12 mouse cellular contexts compared by ENCODE assay signal in genomic region chr15:10866794-10867193, GRCm38 (mm10).
DNase-seq lines count a peak whose midpoint lies in the region; ATAC-seq and TF ChIP-seq lines count a peak whose summit lies in the region.
"Had no signal": no experiment of that assay in that cellular context is flagged by ENCODE, and none has a peak within 500 bp of the region (broad histone marks: within the 10 kb centered on the region; RNA-seq: fewer than 3 reads in every experiment).

No protein-coding gene starts in this region.

- H3K4me1 ChIP-seq in kidney, adult 2 months (ENCODE audit: control insufficient read depth, insufficient read depth, low read length): no peaks in the 10 kb centered on the region
- H3K4me1 ChIP-seq in ES-Bruce4 (ENCODE audit: control insufficient read depth, insufficient read depth, low read length): peaks cover 5% of the 10 kb centered on the region
- H3K4me1 ChIP-seq in liver, postnatal 0 days (ENCODE audit: insufficient read depth): peaks cover 4% of the 10 kb centered on the region; the same call in 1 of the 2 replicates
- H3K4me1 ChIP-seq: forebrain, embryonic 13.5 days; hindbrain, embryonic 15.5 days had no signal

- no peaks in the 10 kb centered on the region for H3K27me3 ChIP-seq in kidney, adult 2 months (replicated peaks; ENCODE audit: control insufficient read depth, insufficient read depth, low read length)
- no peaks in the 10 kb centered on the region for H3K27me3 ChIP-seq in ES-Bruce4 (ENCODE audit: control insufficient read depth, insufficient read depth, low read length, poor library complexity, severe bottlenecking)
- no peaks in the 10 kb centered on the region for H3K27me3 ChIP-seq in liver, postnatal 0 days (ENCODE audit: insufficient read depth, low read length)
- H3K27me3 ChIP-seq: forebrain, embryonic 13.5 days; hindbrain, embryonic 15.5 days had no signal

- H3K4me3 ChIP-seq in kidney, adult 2 months (ENCODE audit: insufficient read depth, low read depth, low read length): no peak overlapping the region
- no peak overlapping the region for H3K4me3 ChIP-seq in ES-Bruce4 (ENCODE audit: low read depth, low read length)
- H3K4me3 ChIP-seq in liver, postnatal 0 days (ENCODE audit: low read depth, low read length): no peak overlapping the region
- H3K4me3 ChIP-seq: forebrain, embryonic 13.5 days; hindbrain, embryonic 15.5 days had no signal

- no peak for ATAC-seq in liver, postnatal 0 days
- ATAC-seq: forebrain, embryonic 13.5 days had no signal

- TF ChIP-seq POLR2A in kidney, adult 2 months (IDR thresholded peaks at IDR 0.05; ENCODE audit: low read depth, low read length): no peak
- TF ChIP-seq POLR2A in ES-Bruce4 (IDR thresholded peaks at IDR 0.05; ENCODE audit: insufficient read depth, low read length): no peak

- DNase-seq in kidney, adult 2 months: peak; percentile 37
- DNase-seq in kidney, adult 18-20 months: no peak
- peak; percentile 48 for DNase-seq in brain, adult 2 months (ENCODE audit: low read depth, low spot score)
- DNase-seq in kidney, postnatal 36 days: peak; percentile 34 to 46
- no peak for DNase-seq in liver, postnatal 0 days
- DNase-seq in thymus, postnatal 25 days: no peak
- DNase-seq: adrenal gland, postnatal 25 days; cerebellum, postnatal 14 days; thymus, adult 2 months had no signal

- 69% methylated on average over 5 of the region's 5 CpGs for WGBS in kidney, adult 2 months
- 78% methylated on average over 5 of the region's 5 CpGs for WGBS in liver, postnatal 0 days (ENCODE audit: insufficient replicate concordance)

- H3K4me2 ChIP-seq in liver, postnatal 0 days (ENCODE audit: low read depth, low read length): no peak overlapping the region
- H3K4me2 ChIP-seq: forebrain, embryonic 13.5 days; hindbrain, embryonic 15.5 days had no signal

- no peaks in the 10 kb centered on the region for H3K36me3 ChIP-seq in kidney, adult 2 months (ENCODE audit: control insufficient read depth, insufficient read depth, low read length)
- no peaks in the 10 kb centered on the region for H3K36me3 ChIP-seq in ES-Bruce4 (ENCODE audit: control insufficient read depth, insufficient read depth, low read length, poor library complexity, severe bottlenecking)
- no peaks in the 10 kb centered on the region for H3K36me3 ChIP-seq in liver, postnatal 0 days (replicated peaks; ENCODE audit: insufficient read depth, low read length)
- H3K36me3 ChIP-seq: hindbrain, embryonic 15.5 days had no signal

- TF ChIP-seq EP300 in ES-Bruce4 (IDR thresholded peaks at IDR 0.05; ENCODE audit: insufficient read depth, low read depth, low read length): 0 out of 2 replicates have a peak, but pooled peaks have one; percentile 14
- TF ChIP-seq EP300 in liver, postnatal 0 days (IDR thresholded peaks at IDR 0.05; ENCODE audit: low read depth): no peak

- no peak overlapping the region for H3K9ac ChIP-seq in ES-Bruce4 (ENCODE audit: low read depth, poor library complexity, severe bottlenecking)
- no peak overlapping the region for H3K9ac ChIP-seq in liver, postnatal 0 days (replicated peaks)
- H3K9ac ChIP-seq: forebrain, embryonic 13.5 days; hindbrain, embryonic 15.5 days had no signal

- H3K9me3 ChIP-seq in ES-Bruce4 (replicated peaks; ENCODE audit: control insufficient read depth, insufficient read depth, low read length, poor library complexity, severe bottlenecking): no peaks in the 10 kb centered on the region
- no peaks in the 10 kb centered on the region for H3K9me3 ChIP-seq in liver, postnatal 0 days (ENCODE audit: low read length)
- H3K9me3 ChIP-seq: forebrain, embryonic 13.5 days; hindbrain, embryonic 15.5 days had no signal

- no peak overlapping the region for H3K27ac ChIP-seq in kidney, adult 2 months (ENCODE audit: insufficient read depth, low read depth, low read length)
- no peak overlapping the region for H3K27ac ChIP-seq in ES-Bruce4 (ENCODE audit: insufficient read depth, low read length)
- H3K27ac ChIP-seq in liver, postnatal 0 days (ENCODE audit: low read depth): no peak overlapping the region
- H3K27ac ChIP-seq: forebrain, embryonic 13.5 days; hindbrain, embryonic 15.5 days had no signal

- no peak for TF ChIP-seq CTCF in kidney, adult 2 months (conservative IDR thresholded peaks at IDR 0.05; ENCODE audit: insufficient read depth, insufficient read length, low read depth, low read length)
- no peak for TF ChIP-seq CTCF in ES-Bruce4 (IDR thresholded peaks at IDR 0.05; ENCODE audit: low read depth, low read length)
- no peak for TF ChIP-seq CTCF in liver, postnatal 0 days (IDR thresholded peaks at IDR 0.05; ENCODE audit: low read depth)

Comparison
In these comparisons a context has a peak if more than half of its experiments do, and no peak if none do; other contexts are left out.
1. DNase-seq: peak in kidney, adult 2 months (single experiment), brain, adult 2 months (single experiment) and kidney, postnatal 36 days (2 of 2); none in kidney, adult 18-20 months (single experiment), liver, postnatal 0 days (single experiment) and thymus, postnatal 25 days (single experiment).